Mouse (Mus musculus) cerebellum, postnatal 25 days (tissue): ENCODE measurements around the gene Bcl9l.

Source experiments
- DNase-seq, 2 experiments: peaks; one replicate each; pipeline ENCODE4 v3.0.0; 2021; ENCODE audit warnings: mixed read lengths in 2 of 2

Gene Bcl9l

DNA sequence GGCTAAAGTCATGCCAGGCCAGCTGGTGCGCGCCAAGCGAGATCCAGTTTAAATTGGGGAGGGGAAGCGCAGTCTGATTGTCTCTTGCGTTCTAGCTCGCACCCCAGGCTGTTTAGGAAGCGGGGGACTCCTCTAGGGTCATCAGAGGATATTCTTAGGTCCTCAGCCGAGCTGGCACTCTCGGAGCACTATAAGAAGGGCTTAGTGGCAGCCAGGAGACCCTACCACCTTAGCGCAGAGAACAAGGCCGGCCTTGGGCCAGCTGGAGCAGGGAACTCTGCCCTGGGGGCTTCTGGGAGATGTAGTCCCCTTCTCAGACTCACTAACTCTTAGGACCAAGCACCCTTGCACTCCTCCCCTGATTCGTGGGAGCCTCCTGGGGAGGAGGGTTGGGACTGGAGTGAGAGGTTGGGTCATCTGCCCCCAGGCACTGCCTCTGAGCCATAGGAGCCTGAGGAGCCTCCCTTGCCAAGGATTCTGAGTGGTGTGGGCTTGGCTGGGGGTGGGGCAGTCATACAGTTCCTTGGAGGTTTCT, 952 bp downstream of the Bcl9l start:
- peak; percentile 73 to 74 for DNase-seq

GRCm38 (mm10) chr9:44484311-44485104, 1.9 kb downstream of the Bcl9l start:
- peak; percentile 28 to 30 for DNase-seq

- DNase-seq = peak in 1 of 2 experiments; percentile 19
Measured at GRCm38 (mm10) chr9:44485105-44485515, 2.5 kb downstream of the Bcl9l start.

GRCm38 (mm10) chr9:44485516-44486161, 3.0 kb downstream of the Bcl9l start:
- DNase-seq = peak; percentile 30

- DNase-seq = peak in 1 of 2 experiments; percentile 42
Measured at GRCm38 (mm10) chr9:44486335-44486734, 3.7 kb downstream of the Bcl9l start.

- peak in 1 of 2 experiments; percentile 53 for DNase-seq
Measured at GRCm38 (mm10) chr9:44486741-44487421, 4.3 kb downstream of the Bcl9l start.

DNA sequence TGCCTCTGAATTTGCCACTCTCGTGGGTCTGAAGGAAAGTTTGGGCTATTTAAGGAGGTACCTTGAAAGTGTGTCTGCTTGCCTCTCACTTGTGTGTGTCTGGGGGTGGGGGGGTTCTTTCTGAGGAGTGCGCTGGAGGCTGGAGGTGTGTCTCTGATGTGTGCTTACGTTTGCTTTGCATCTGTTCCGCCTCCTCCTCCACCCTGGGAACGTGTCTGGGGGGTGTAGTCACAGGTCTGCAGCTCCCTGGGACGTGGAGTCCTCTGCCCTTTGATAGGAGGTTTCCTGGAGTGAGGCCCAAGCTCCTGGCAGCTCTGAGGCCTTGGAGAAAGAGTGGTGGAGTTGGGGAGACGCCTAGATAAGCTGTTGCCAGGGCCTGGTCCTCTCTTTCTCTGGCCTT, 4.8 kb downstream of the Bcl9l start:
- DNase-seq = peak; percentile 47 to 55

DNA sequence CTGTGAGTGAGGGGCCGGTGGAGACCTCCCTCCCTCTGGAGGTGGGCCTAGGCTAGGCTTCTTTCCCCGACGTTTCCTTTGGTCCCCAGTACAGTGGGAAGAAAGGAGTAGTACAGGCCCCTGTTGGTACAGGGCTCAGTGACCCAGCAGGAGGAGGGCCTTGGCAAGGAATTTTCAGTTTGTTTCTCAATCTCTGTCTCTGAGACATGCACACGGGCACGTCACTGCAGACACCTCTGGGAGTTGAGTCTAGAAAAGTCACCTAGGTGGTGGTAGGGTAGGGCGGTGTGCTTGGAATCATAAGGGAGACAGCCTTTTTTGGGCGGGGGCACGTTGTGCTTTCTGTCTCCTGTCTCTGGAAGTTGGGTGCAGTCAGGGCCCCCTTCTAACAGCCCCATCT, 5.8 kb downstream of the Bcl9l start:
- DNase-seq = peak in 1 of 2 experiments; percentile 24

- DNase-seq = peak; percentile 53 to 59
Measured at GRCm38 (mm10) chr9:44488855-44489381, 6.3 kb downstream of the Bcl9l start.

- peak; percentile 66 to 74 for DNase-seq
Measured at GRCm38 (mm10) chr9:44489651-44490085, 7.0 kb downstream of the Bcl9l start.

- DNase-seq = peak; percentile 51 to 60
Measured at GRCm38 (mm10) chr9:44490086-44490967, 7.7 kb downstream of the Bcl9l start.

- DNase-seq = no peak
Measured at GRCm38 (mm10) chr9:44491351-44491750, 8.7 kb downstream of the Bcl9l start.

DNA sequence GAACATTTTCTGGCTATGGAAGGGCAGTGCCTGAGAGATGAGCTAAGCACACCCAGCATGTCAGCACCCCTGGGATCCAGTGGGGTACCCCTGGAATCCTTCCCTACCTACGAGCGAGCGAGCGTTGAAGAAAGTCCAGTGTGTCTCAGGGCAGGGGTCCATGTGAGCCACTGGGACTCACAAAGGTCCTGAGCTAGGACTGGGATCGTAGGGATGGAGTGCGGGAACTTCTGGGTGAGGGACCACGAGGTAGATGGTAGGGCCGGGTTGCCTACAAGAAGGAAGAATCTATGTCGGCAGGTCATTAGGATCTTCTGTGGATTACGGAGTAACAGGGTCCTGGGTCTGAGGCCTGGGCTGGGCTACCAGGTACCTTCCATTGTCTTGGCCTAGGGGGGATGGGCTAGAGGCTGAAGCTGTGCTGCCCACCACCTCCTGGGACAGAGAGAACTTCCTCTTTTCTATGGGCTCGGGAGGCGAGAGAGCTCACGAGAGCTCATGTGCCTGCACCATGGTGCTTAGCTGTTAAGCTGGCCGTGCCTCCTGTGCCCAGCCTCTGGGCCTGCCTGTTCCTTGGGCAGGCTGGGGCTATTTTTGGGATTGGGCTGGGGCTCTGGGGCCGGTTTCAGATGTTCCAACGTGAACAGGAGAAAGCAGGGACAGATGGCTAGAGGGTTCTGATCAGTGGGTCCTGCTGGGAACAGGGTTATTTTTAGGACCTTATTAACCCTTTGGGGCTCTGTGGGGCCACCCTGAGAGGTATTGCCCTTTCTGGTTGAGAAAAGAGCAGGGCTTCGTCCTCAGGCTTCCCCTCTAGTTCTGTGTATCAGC, 10.2 kb downstream of the Bcl9l start:
- peak; percentile 73 to 79 for DNase-seq

DNA sequence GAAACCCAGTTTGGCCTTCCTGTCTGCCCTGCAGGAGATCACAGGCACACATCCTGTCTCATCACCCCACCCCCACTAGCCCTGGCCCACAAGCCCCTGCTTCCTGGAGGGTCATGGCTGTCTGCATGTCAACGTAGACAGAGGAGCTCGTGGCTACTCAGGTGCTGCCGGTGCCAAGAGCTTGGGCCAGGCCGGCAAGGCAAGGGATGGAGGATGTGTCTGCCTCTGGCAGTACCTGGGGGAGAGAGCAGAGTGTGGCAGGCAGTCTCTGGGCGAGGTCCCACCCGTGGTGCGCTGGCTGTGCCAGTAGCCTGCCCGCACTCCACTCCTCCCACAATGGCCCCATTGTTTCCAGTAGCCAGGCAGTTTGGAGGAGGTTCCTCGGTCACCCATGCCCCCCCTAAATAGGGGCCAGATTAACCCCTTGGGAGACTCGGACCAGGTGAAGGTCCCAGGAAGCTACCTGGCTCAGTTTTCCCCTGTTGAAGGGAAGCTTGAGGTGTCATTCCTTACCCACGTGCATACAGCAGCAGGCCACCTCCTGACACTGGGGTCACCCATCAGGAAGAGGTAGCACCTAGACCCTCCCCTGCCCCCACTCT, 11.7 kb downstream of the Bcl9l start:
- peak; percentile 61 for DNase-seq

GRCm38 (mm10) chr9:44494863-44495809, 12.5 kb downstream of the Bcl9l start:
- peak; percentile 35 to 48 for DNase-seq

DNA sequence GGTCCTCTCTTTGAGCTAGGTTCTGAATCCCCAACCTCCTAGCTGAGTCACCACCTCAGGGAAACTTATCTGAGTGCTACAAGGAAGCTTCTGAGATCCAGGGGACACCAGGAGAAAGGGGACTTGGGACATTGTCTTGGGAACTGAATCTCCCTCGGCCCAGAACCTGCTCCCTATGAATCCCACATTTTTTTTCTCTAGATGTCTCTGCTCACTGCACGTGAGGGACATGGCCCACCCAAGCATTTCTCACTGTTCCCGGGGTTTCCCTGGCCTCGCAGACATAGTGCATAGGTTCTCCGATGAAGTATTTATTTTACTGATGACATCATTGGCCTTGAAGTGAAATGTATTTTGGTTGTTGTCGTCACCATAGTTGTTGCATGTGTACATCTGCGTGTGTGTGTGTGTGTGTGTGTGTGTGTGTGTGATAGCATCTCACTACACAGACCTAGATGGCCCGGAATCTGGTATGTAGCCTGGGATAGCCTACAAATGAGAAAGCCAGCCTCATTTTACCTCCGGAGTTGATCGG, 13.3 kb downstream of the Bcl9l start:
- DNase-seq = peak in 1 of 2 experiments; percentile 8

- peak in 1 of 2 experiments; percentile 14 for DNase-seq
Measured at GRCm38 (mm10) chr9:44496803-44497461, 14.3 kb downstream of the Bcl9l start.
